Mouse (Mus musculus) ovary, postnatal 14 days (tissue): ENCODE measurements around the gene Aftph.

ENCODE experiments used
- DNase-seq: peaks from one replicate; pipeline ENCODE4 v3.0.0; 2022; ENCODE audit warnings: low spot score

Aftph gene

DNA sequence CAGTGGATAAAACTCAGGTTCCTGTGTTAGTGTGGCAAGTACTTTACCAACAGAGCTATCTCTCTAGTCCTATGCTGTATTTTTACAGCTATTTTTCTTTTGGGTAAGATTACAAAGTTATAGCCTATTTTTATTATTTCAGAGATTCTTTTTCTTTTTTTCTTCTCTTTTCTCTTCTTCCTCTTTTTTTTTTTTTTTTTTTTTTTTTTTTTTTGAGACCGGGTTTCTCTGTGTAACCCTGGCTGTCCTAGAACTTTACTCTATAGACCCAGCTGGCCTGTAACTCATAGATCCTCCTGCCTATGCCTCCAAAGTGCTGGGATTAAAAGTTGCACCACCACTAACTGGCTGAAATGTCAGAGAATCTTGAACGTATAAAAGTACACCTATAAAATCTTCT, 13.3 kb downstream of the Aftph start:
- DNase-seq = no peak

DNA sequence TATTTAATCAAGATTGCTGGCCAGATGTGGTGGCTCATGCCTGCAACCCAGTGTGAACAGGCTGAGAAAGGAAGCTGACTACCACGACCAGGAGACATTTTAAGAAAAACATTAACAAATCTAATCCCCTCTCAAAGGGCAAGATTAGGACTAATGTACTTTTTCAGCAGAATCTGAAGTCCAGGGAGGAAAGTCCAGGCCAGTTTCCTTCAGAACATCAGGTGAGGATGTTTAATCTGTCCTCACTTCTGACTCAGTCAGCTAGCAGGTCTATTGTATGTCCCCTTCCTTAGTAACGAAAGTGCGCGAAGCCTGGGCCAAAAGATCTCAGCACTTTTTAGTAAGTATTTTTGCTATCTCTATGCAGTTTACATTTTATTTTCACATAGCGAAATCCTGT, 17.8 kb downstream of the Aftph start:
- no peak for DNase-seq

DNA sequence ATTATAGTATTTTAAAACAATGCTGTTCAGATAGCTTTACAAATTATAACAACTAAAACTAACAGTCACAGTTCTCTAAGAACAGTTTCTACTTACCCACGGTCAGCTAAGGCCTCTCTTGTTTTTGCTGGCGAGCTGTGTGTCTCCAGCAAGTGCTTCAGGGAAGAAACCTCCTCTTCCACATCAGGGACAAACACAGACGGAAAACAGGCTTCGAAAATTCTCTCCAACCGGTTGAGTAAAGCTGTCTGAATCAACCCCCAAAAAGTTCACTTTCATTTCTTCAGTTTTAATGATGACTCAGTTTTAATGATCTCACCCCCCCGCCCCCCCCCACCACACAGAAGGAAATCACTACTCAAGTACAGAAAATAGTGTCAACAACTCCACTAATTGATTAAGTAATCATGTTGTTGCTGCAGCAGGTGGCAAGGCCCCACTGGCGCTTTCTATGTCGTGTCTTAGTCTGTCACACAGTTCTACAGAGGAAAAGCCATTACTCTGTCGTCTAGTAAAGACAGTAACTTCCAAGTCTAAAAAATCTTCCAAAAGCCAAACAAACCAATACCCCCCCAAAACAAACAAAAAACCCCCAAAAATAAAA, 29.2 kb downstream of the Aftph start:
- no peak for DNase-seq

DNA sequence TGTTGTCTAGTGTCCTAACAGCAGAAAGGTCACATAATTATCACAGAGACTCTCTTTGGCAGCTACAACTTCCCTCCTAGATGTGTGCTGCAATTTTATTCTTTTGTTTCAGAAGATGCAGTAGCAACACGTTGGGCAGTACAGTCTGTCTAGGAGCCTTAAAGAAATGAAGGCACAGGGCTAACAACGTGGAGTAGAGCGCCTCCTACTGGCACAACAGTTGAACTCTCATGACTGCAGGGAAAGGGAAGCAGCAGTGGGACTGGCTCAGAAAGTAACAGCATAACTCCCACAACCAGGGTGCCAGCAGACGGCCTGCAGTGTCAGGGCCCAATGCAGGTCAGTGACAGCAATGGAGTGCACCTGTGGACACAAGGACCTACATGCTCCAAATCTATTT, 50.4 kb downstream of the Aftph start:
- peak; percentile 58 for DNase-seq

DNA sequence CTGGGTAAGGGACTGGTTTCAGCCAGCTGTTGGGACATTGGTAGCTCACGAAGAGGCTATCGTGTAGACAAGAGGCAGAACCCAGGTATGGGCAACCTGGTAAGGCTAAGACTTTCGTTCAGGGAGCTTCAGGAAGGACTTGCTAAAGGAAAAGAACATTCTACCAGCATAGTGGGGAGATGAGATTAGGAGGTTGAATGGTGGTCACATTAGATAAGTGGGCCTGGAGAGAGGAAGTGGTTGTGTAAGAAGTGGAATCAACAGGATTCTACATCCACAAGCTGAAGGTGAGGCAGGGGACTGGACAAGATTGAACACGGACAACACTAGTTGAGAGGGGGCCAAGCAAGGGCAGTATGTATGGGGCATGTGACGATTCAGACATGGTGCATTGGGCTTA, 59.7 kb downstream of the Aftph start:
- no peak for DNase-seq

DNA sequence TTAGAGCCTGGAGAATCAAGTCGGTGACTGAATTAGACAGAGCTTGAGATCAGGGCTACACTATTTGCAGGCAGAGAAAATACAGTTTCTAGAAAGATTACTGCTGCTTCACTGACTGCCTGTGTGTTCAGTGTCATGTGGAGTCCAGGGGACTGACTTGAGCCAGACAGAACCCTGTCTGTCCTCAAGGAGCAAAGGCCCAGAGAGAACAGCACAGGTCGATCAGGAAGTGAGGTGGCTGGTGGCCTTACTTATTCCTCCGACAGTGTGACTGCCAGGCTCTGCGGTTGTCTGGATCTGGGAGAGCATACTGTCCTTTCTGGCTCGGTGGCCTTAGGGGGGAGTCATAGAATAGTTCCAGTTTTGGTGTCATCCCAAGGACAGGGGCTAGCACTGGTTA, 60.6 kb downstream of the Aftph start:
- no peak for DNase-seq

DNA sequence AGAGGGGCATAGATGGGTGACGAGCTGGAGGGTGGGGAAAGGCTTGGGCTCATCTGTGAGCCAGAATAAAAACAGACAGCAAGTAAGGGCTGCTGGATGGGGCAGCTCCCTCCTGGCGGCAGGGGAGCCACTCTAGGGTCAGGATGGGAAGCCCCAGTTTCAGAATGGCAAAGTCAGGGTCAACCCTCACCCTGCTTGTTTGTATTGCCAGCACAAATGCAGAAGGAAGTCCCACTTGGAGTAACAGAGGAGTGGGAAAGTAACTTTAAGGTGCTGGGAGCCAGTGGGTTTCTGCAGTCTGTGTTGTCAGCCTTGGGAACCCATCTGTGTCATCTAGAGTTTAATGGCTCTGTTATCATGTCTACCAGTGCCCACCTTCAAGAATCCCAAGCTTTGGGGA, 62.0 kb downstream of the Aftph start:
- DNase-seq = no peak

DNA sequence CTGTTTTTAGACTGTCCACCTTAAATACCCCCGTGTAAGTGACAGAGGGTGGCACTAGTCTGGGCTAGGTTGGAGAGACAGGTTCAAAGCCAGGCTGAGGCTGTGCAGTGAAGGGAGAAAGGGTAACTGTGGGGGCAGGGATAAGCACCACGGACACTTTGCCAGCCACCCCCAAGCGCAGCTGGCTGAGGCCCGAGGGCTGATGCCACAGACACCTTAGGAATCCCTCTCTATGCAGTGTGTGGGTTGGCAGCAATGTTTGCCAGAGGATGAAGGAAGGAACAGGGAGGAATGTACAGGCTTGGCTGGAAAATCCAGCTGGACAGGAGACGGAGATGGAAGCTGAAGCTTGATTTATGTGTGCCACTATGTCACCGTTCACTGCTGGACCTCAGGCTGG, 68.9 kb downstream of the Aftph start:
- DNase-seq = no peak

DNA sequence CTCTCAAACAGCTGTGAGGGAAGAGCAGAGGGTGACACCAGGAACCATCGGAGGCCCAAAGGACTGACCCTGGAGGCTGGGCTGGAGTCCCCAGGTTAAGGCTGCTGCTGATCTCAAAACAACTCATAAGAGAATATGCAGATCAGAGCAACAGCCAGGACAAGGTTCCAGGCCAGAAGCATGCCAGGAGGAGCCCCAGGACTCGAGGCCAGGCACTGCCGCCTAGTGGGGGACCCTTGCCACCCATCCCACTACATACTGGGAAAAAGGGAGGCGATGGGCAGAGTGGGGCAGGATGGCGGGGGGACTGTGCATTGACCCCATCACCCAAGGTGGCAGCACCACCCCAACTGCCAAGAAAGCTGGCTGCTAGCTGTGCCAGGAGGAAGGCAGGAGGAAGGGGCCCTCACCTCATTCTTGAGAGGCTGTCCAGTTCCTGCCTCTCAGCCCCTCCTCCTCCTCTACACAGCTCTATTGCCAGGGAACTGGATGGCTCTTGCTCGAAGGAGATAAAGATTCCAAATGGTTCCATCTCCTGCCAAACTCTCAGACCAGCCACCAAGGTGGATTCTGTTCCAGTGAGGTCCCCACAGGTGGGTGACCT, 69.5 kb downstream of the Aftph start:
- no peak for DNase-seq

DNA sequence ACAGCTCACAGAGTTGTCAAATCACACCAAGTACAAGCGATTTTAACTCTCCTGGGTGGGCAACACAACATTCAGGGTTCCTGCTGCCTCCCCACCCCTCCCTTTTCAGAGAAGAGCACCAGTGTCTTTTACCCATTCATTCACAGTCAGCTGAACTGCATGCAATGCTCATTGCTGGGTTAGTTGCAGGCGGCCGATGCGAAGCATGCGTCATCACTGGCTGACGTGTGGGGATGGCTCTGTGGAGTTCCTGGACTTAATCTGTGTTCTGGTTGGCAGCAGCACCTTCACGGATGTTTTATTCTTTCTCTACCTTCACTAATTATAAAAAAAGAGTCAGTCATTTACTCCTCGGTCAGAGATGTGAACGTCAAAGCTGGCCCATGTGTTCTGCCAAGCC, 76.5 kb downstream of the Aftph start:
- no peak for DNase-seq

DNA sequence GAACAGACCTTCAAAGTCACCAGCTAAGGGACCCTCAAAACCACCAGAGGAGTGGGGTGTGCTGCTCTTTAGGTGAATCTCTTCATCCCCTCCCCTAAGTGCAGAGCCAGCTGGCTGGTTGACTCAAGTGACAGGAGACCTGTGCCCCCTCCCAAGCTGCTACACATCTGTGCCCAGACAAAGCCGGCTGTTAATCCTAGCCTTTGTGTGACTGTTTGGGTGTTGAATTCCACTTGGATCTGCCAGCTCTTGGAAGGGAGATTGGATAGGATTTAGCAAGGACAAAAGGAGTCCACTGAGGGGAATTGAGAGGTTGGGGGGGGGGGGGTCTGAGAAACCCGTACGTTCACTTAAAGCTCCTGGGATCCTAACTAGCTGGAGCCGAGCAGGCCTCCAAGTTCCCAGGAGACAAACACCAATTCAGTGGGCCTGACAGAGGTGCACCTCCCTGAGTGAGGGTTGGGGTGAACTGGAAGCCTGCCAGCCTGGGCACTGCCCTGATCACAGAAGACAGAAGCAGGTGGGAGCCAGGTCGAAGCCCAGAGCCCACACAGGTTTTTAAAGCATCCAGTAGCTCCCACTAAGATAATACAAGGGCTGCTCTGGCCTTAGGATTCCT, 77.7 kb downstream of the Aftph start:
- DNase-seq = no peak

DNA sequence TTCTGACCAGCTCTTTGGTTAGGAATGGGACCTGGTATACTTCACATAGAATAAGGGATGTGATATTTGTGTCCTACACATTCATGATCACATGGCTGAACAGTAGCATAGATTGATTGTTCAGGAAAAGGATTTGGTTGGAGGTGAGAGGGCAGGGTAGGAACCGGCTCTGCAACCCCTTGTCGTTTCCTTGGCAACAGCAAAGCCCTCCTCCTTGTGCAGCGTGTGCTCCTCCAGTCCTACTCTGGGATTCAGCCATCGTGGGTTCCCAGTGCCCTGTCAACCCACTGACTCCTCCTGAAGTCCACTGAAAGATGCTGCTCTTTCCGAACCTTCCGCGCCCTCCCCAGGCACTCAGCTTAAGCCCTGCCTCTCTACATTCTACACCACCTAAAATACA, 78.6 kb downstream of the Aftph start:
- DNase-seq = no peak

DNA sequence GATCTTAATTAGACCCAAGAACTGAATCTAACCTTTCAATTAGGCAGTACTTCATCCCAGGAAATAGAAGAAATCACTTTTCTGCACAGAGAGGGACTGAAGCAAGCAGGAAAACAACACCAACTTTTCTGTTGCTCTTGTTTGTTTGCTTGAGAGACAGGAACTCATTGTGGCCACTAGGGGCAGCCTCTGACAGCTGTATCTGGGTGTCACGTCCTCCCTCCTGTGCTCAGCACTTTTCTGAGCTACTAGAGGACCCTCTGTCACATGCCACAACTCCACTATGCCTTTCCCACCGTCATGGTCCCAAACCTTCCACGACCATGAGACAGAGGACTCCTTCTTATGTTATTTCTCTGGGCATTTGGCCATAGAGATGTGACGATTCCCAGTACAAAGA, 79.7 kb downstream of the Aftph start:
- no peak for DNase-seq

DNA sequence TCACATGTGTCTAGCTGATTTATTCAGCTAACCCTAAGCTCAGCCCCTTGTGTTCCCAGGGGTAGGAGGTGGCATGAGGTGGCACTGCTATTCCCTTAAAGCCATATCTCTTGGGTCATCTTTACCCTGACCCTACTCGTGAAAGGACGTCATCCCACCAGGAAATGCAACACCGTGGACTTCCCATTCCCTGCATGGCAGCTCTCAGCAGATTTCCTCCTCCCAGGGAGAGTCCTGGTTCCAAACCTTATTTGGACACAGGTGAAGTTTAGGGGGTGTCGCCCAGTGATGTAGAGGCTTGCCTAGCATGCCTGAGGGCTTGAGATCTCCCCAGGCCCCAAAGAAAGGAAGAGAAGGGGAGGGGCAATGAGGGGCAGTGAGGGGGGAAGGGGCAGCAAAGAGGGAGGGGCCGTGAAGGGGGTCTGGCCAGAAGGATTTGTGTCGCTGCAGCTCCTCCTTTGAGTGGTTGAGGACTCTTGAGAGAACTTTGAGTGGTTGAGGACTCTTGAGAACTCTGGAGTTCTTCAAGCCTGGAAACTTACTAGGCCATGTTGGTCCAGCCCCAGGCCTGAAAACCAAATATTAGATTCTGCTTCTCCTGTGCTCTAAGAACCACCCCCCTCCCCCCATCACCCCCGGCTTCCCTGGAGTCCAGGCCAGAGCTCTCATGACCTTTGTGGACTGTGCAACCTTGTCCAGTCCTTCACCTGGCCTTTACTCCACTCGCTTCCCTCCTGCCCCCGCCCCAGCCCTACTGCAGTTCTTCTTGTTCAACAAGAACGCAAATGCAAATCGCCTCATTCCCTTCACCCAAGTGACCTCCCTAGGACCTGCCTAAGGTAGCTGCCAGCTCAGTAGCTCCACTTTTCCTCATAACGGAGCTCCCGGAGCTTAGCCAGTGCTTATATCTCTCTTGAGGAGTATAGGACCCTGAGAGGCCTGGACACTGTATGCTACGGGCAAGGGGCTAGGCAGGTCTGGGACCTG, 81.0 kb downstream of the Aftph start:
- DNase-seq = no peak

DNA sequence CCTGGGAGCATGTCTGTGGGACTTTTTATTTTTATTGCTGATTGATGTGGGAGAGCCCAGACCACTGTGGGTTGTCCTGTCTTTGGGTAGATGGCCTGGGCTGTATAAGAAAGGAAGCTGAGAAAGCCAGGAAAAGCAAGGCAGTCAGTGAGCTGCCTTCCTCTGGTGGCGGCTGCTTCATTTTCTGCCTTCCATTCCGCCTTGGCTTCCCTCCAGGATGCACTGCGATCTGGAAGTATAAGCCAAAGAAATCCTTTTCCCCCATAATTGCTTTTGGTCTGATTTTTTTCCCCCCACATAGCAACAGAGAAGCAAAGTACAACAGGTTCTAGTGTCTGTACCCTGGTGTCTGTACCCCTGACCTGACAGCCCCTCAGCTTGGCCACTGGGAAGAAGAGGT, 82.3 kb downstream of the Aftph start:
- DNase-seq = no peak

DNA sequence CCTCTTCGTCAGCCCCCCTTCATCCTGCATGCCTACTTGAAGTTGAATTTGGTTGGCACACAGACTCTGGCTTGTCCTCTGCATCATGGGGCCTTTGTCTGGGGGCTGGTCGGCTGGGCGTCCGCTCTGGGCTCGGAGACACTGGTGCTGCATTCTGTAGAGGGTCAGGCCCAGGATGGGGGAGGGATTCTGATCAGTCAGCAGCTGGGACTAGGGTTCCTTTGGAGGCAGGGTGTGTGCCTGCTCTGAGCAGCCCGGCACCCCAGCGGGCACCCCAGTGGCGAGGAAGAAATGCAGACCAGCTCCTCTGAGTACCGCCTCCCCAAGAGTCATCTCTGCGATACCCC, 84.7 kb downstream of the Aftph start:
- DNase-seq = no peak

DNA sequence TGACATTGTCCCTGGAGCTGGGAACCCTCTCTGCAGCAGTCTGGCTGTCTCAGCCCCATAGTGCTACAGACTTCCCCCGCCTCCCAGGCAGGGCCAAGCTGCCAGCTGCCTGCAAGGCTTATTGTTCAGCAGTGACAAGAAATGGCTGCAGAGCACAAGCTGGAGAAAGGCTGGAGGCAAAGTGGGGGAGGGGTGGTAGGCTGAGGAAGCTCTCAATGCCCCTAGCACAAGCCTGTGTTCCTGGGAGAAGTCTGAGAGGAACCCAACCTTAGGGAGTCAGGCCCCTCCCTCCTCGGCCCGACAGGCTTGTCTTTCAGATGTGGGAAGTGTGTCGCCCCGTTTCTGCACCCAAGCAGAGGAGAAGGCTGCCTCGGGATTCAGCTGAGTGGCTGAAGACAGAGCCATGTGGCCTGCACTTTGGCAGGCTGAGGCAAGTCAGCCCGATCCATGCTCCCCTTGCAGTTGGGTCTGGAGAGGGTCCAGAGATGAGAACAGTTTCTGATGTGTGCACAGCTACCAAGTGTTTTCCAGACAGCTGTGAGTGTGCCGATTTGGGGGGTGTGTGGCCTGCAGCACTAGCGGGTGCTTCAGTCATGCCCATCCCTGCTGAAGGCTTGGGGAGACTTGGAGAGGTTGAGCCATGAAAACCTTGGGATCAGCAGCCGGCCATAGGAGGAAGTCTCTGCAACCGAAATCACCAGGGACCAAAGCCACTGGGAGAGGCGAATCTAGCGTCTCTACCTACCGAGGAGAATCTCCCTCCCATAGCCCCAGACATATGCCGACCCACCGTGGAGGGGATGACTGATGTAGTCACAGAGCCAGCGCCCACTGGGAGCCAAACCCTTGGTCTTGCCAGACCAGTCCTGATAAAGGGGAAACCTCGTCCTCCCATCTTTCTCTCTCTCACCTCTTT, 85.3 kb downstream of the Aftph start:
- DNase-seq = peak; percentile 43

DNA sequence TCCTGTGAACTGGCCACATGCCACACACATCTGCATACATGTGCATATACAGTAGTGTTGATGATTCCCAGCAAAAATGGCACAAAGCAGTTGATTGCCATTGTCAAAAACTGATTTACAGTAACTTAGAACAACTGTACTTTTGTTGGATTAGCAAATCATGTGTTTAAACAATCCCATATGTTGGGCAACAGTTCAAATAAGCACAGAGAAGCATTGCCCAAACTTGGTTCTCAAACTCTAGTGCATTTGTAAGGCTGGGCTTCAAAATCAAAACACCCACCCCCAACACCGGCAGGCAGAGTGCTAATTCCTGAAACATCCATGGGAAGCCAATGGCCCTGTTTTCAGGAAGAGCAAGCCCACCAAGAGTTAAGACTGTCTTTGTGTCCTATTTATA, 90.2 kb downstream of the Aftph start:
- no peak for DNase-seq

DNA sequence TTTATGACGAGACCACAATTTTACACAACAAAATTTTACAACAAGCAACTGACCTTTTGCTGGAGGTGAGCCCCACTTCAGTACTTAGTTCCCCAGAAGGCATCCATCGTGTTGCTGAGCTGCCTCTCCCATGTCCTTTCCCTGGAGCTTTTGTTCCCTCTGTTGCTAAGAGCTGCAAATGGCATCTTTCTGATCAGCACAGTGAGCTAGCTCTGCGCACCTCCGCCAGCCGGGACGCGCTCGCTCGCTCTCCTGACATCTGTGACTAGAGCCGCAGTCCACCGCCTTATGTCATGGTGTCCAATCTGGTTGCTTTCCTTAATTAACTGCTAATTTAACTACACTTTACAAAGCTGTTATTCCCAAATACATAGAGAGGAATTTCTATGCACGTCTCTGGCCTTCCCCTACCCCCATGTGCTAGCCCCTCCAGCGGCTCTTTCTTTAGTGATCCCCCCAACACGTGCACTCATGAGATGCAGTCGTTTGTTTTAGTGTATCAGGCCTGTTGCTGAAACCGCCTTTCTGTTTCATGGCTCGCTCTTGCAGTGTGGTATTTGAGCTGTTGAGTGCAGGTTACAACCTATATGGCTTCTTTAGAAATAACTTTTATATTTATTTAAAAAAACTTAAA, 91.3 kb downstream of the Aftph start:
- no peak for DNase-seq

DNA sequence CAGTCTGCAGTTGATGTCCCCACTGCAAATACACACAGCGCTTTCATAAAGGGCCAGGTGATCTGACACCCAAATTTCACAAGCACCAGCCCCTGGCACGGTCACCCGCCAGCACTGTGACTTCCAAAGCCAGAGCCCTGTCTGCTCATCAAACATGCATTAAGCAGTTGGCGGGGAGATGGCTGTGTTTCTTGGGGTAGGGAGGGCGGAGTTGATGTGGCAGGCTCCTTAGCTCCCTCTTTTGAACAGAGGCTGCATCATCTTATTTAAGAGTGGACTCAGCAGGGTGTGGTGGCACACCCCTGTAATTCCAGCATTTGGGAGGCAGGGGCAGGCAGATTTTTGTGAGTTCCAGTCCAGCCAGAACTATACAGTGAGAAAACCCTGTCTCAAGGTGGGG, 91.9 kb downstream of the Aftph start:
- DNase-seq = no peak

DNA sequence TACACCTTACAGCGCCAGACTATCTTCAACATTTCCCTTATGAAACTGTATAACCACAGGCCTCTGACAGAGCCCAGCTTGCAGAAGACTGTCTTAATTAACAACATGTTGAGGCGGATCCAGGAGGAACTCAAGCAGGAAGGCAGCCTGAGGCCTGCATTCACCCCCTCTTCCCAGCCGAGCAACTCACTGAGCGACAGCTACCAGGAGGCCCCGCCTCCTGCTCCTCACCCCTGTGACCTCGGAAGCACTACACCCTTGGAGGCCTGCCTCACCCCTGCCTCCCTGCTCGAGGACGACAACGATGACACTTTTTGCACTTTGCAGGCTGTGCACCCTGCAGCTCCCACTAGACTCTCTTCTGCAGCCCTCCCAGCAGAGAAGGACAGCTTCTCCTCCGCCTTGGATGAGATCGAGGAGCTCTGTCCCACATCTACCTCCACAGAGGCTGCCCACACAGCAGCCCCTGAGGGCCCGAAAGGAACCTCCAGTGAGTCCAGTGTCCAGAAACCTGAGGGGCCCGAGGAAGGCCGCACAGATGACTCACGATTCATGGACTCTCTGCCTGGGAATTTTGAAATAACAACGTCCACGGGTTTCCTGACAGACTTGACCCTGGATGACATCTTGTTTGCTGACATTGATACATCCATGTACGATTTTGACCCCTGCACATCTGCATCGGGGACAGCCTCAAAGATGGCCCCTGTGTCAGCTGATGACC, 93.3 kb downstream of the Aftph start:
- no peak for DNase-seq
